Mouse (Mus musculus) testis, adult 2 months (tissue): ENCODE results near the gene Phb. TPM values are rescaled to one million over a fixed set of nuclear protein-coding genes. Genes with fewer than 3 reads are reported as not detected.

ENCODE experiments used
- H3K27ac ChIP-seq: fragments of 200-500 bp; 2 replicates; pipeline ENCODE4 v1.5.1; 2012; ENCODE audit warnings: low read depth, low read length; ENCODE audit not compliant: control insufficient read depth, insufficient read depth
- H3K27me3 ChIP-seq: fragments of 200-500 bp; 2 replicates; pipeline ENCODE4 v1.6.1; 2012; ENCODE audit warnings: mild to moderate bottlenecking, low read length, moderate library complexity; ENCODE audit not compliant: control insufficient read depth, insufficient read depth
- H3K36me3 ChIP-seq: fragments of 200-500 bp; 2 replicates; pipeline ENCODE4 v1.6.1; 2012; ENCODE audit warnings: mild to moderate bottlenecking, low read length; ENCODE audit not compliant: control insufficient read depth, insufficient read depth
- H3K4me1 ChIP-seq: fragments of 200-500 bp; 2 replicates; pipeline ENCODE4 v1.6.1; 2012; ENCODE audit warnings: low read length; ENCODE audit not compliant: control insufficient read depth, insufficient read depth
- H3K4me3 ChIP-seq: fragments of 200-500 bp; 2 replicates; pipeline ENCODE4 v1.5.1; 2012; ENCODE audit warnings: low read depth, mild to moderate bottlenecking, low read length, moderate library complexity, mixed read lengths; ENCODE audit not compliant: control insufficient read depth
- CTCF ChIP-seq: fragments of 200-500 bp; IDR thresholded peaks from 2 replicates; pipeline ENCODE4 v1.5.1; 2012; ENCODE audit warnings: low read depth, mild to moderate bottlenecking, inconsistent platforms, low read length, moderate library complexity; ENCODE audit not compliant: control insufficient read depth, insufficient read depth, insufficient replicate concordance
- POLR2A ChIP-seq: fragments of 200-500 bp; IDR thresholded peaks from 2 replicates; pipeline ENCODE4 v1.6.1; 2012; ENCODE audit warnings: low read depth, mild to moderate bottlenecking, inconsistent platforms, low read length, moderate library complexity; ENCODE audit not compliant: control insufficient read depth
- polyA plus RNA-seq: library from polyadenylated mRNA; depleted of rRNA; stranded (reverse); fragments of >200 nt; gene quantifications from 2 replicates; pipeline ENCODE4 v1.2.3, GENCODE M21; 2012

The Phb gene
- polyA plus RNA-seq, 1 experiment = 21.5 TPM

GRCm38 (mm10) chr11:95644381-95644780, 22.4 kb upstream of the Phb start:
- no peak overlapping the region for H3K27ac ChIP-seq
- no peaks in the 10 kb centered on the region; the same call in 1 of the 2 replicates for H3K27me3 ChIP-seq
- H3K4me3 ChIP-seq = no peak overlapping the region
- peaks cover 10% of the 10 kb centered on the region for H3K4me1 ChIP-seq
- TF ChIP-seq CTCF = no peak
- no peak for TF ChIP-seq POLR2A
- no peaks in the 10 kb centered on the region for H3K36me3 ChIP-seq

DNA sequence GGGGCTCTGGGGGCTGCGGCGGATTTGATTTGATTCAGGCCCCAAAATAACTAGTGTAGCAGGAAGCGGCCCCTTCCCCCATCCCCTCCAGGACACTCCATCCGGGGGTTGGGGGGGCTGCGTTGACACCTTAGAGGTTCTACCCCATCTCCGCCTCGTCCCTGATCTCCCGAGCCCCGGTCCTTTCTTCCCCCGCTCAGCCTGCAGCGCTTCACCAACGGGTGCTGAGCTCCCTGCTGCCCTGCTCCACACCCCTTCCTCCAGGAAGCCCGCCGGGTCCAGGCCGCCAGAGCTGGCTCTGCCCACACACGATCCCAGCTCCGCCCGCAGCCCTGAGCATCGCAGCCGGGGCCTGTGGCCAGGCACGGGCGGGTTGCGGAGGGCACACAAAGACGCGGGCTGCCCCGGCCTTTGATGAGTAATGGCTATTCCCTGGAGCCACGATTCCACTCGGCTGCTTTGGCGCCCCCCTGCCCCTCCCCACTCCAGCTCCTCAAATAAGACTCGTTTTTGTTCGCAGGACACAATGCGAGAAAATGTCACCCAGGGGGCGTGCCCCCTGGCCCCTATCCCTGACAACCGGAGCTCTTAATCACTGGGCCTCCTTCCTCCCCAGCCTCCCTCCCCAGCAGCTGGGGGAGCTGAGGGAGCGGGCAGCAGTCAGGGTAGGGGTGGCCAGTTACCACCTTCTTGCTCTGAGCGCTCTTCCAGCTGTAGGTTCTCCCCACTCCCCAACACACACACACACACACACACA, 21.2 kb upstream of the Phb start:
- H3K4me1 ChIP-seq = peaks cover 10% of the 10 kb centered on the region
- TF ChIP-seq CTCF (no peak), POLR2A (no peak)
- no peaks in the 10 kb centered on the region; the same call in 1 of the 2 replicates for H3K27me3 ChIP-seq

DNA sequence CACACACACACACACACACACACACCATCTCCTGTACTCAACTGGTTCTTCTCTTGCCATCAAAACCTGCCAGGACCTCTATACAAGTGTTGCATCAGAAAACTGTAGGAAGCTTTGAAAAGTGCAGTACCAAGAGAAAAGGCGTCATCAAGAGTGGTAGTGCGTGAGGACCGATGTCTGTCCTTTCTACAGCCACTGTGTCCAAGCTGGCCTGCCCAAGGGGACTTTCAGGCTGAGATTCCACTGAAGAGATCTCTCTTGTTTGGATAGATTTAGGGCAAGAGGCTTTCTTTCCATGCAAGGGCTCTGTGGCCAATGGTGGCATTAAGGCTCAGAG, 20.6 kb upstream of the Phb start:
- Histone ChIP-seq H3K27me3 (no peaks in the 10 kb centered on the region; the same call in 1 of the 2 replicates), H3K4me1 (peaks cover 10% of the 10 kb centered on the region), H3K27ac (no peak overlapping the region), H3K4me3 (no peak overlapping the region), H3K36me3 (no peaks in the 10 kb centered on the region)
- TF ChIP-seq POLR2A = no peak
- no peak for TF ChIP-seq CTCF

More for the DNA sequence above, 21.2 kb upstream of the Phb start:
- Histone ChIP-seq H3K4me3 (peak overlapping the region; percentile 19; the same call in 1 of the 2 replicates), H3K36me3 (no peaks in the 10 kb centered on the region), H3K27ac (no peak overlapping the region)

GRCm38 (mm10) chr11:95647791-95648190, 19.0 kb upstream of the Phb start:
- no peak overlapping the region for H3K27ac ChIP-seq
- H3K36me3 ChIP-seq = no peaks in the 10 kb centered on the region
- TF ChIP-seq POLR2A (no peak), CTCF (no peak)
- H3K4me1 ChIP-seq = peaks cover 10% of the 10 kb centered on the region
- no peaks in the 10 kb centered on the region; the same call in 1 of the 2 replicates for H3K27me3 ChIP-seq
- no peak overlapping the region for H3K4me3 ChIP-seq

- Histone ChIP-seq H3K27ac (no peak overlapping the region), H3K36me3 (no peaks in the 10 kb centered on the region), H3K4me3 (no peak overlapping the region), H3K4me1 (peaks cover 10% of the 10 kb centered on the region), H3K27me3 (no peaks in the 10 kb centered on the region; the same call in 1 of the 2 replicates)
- TF ChIP-seq POLR2A (no peak), CTCF (peak; percentile 96; the same call in 1 of the 2 replicates)
Observed at GRCm38 (mm10) chr11:95648827-95649226, 17.9 kb upstream of the Phb start.

GRCm38 (mm10) chr11:95649560-95649959, 17.2 kb upstream of the Phb start:
- TF ChIP-seq POLR2A (no peak), CTCF (no peak)
- no peak overlapping the region for H3K4me3 ChIP-seq
- H3K4me1 ChIP-seq = peaks cover 10% of the 10 kb centered on the region

GRCm38 (mm10) chr11:95650001-95650400, 16.8 kb upstream of the Phb start:
- TF ChIP-seq POLR2A (no peak), CTCF (no peak)
- peaks cover 9% of the 10 kb centered on the region for H3K4me1 ChIP-seq
- no peak overlapping the region for H3K4me3 ChIP-seq
- H3K27ac ChIP-seq = no peak overlapping the region
- H3K36me3 ChIP-seq = no peaks in the 10 kb centered on the region
- no peaks in the 10 kb centered on the region; the same call in 1 of the 2 replicates for H3K27me3 ChIP-seq

More at GRCm38 (mm10) chr11:95649560-95649959, 17.2 kb upstream of the Phb start:
- no peak overlapping the region for H3K27ac ChIP-seq
- no peaks in the 10 kb centered on the region; the same call in 1 of the 2 replicates for H3K27me3 ChIP-seq
- no peaks in the 10 kb centered on the region for H3K36me3 ChIP-seq
